Mouse (Mus musculus) lung, postnatal 0 days (tissue): ENCODE measurements around the gene Rnf225. TPM values are rescaled to one million over a fixed set of nuclear protein-coding genes. Genes with fewer than 3 reads are reported as not detected.
A peak's percentile ranks its signal among the peaks of the same experiment; 100 is the strongest.
"Not testable (repeated sequence)": the region's sequence is repeated elsewhere in the genome, so short reads cannot be mapped to it uniquely, and the experiment has no call there.

Experiments used
- ATAC-seq: fragments of 200-750 bp; cut with Nextera tagmentation; 2 replicates; pipeline ENCODE4 v1.8.0; 2017; ENCODE audit warnings: moderate library complexity
- DNase-seq: peaks from one replicate; pipeline ENCODE4 v3.0.0-alpha.2; 2016; ENCODE audit warnings: low spot score
- H3K27ac ChIP-seq: fragments of 300-500 bp; sonication (generic); 2 replicates; pipeline ENCODE4 v1.5.1; 2014; ENCODE audit warnings: antibody characterized with exemption, mild to moderate bottlenecking, low read length, mixed read lengths
- H3K27me3 ChIP-seq: fragments of 300-500 bp; sonication (generic); replicated peaks from 2 replicates; pipeline ENCODE4 v1.6.1; 2014; ENCODE audit warnings: low read length, mixed read lengths; ENCODE audit not compliant: insufficient read depth
- H3K36me3 ChIP-seq: fragments of 300-500 bp; sonication (generic); 2 replicates; pipeline ENCODE4 v1.6.1; 2014; ENCODE audit warnings: low read length, mixed read lengths; ENCODE audit not compliant: insufficient read depth
- H3K4me1 ChIP-seq: fragments of 300-500 bp; sonication (generic); 2 replicates; pipeline ENCODE4 v1.6.1; 2014; ENCODE audit warnings: antibody characterized with exemption, low read depth, low read length, mixed read lengths; ENCODE audit not compliant: insufficient read depth
- H3K4me2 ChIP-seq: fragments of 300-500 bp; sonication (generic); replicated peaks from 2 replicates; pipeline ENCODE4 v1.6.1; 2014; ENCODE audit warnings: low read depth, mild to moderate bottlenecking, low read length, moderate library complexity, mixed read lengths
- H3K4me3 ChIP-seq: fragments of 300-500 bp; sonication (generic); 2 replicates; pipeline ENCODE4 v1.5.1; 2014; ENCODE audit warnings: low read depth, low read length
- H3K9ac ChIP-seq: fragments of 300-500 bp; sonication (generic); replicated peaks from 2 replicates; pipeline ENCODE4 v1.6.1; 2014; ENCODE audit warnings: low read depth, mild to moderate bottlenecking
- H3K9me3 ChIP-seq: fragments of 300-500 bp; sonication (generic); 2 replicates; pipeline ENCODE4 v1.6.1; 2016; ENCODE audit warnings: low read length, mixed read lengths
- CTCF ChIP-seq: IDR thresholded peaks from 2 replicates; pipeline ENCODE4 v1.5.1; 2016; ENCODE audit warnings: antibody characterized with exemption, mild to moderate bottlenecking
- EP300 ChIP-seq: IDR thresholded peaks from 2 replicates; pipeline ENCODE4 v1.6.1; 2016; ENCODE audit warnings: antibody characterized with exemption, mild to moderate bottlenecking, control low read depth
- WGBS: fragments of 180-500 bp; shearing (Covaris S2); extraction: QIAGEN DNeasy Blood & Tissue Kit; methylation state at CpG from one replicate; pipeline ENCODE4 v1.1.7; 2014; 5-methylcytosine and 5-hydroxymethylcytosine counted together
- polyA plus RNA-seq: library from polyadenylated mRNA; unstranded; fragments of >200 nt; fragmentation: Nextera tagmentation; extraction: Ambion mirVana; gene quantifications from 2 replicates; pipeline ENCODE4 v1.2.1, GENCODE M21; 2015

Rnf225 gene
- polyA plus RNA-seq: 1.3 and 1.4 TPM in 2 replicates

- H3K4me3 ChIP-seq: peak within 1 kb of the TSS; percentile 28
- H3K36me3 ChIP-seq: peaks cover 26% of the 10 kb centered on the region; the same call in 1 of the 2 replicates
- WGBS: 26% methylated on average over 8 of the region's 8 CpGs
- H3K27me3 ChIP-seq: no peaks in the 10 kb centered on the region
- peaks cover 8% of the 10 kb centered on the region; the same call in 1 of the 2 replicates for H3K4me1 ChIP-seq
- H3K9me3 ChIP-seq: no peaks in the 10 kb centered on the region
- TF ChIP-seq EP300 (0 out of 2 replicates have a peak, but pooled peaks have one; percentile 40), CTCF (no peak)
- DNase-seq (peak; percentile 59), ATAC-seq (peak; percentile 72)
- no peak within 1 kb of the TSS for H3K27ac ChIP-seq
- H3K9ac ChIP-seq: peak within 1 kb of the TSS; percentile 39
- H3K4me2 ChIP-seq: peak within 1 kb of the TSS; percentile 63
Measured at GRCm38 (mm10) chr7:12927191-12927680, at the start of gene Rnf225. Rnf225 (plus strand) TSS chr7:12927416.

- no peaks in the 10 kb centered on the region for H3K9me3 ChIP-seq
- no peaks in the 10 kb centered on the region for H3K36me3 ChIP-seq
- no peak for DNase-seq
- H3K4me2 ChIP-seq: no peak overlapping the region
- no peak for ATAC-seq
- 0 out of 2 replicates have a peak, but pooled peaks cover 5% of the 10 kb centered on the region for H3K4me1 ChIP-seq
- no peak overlapping the region for H3K4me3 ChIP-seq
- no peak for TF ChIP-seq CTCF
- TF ChIP-seq EP300: no peak
- H3K9ac ChIP-seq: no peak overlapping the region
- H3K27me3 ChIP-seq: no peaks in the 10 kb centered on the region
- H3K27ac ChIP-seq: no peak overlapping the region
Measured at GRCm38 (mm10) chr7:12880036-12880435, 47.2 kb upstream of the Rnf225 start.

GRCm38 (mm10) chr7:12880497-12880896 lies 46.7 kb upstream of the Rnf225 start:
- H3K36me3 ChIP-seq, DNase-seq, ATAC-seq, H3K27me3 ChIP-seq, H3K4me1 ChIP-seq, H3K27ac ChIP-seq, H3K9ac ChIP-seq, H3K9me3 ChIP-seq: not testable (repeated sequence)
- 46% methylated on average over 8 of the region's 8 CpGs for WGBS
- Histone ChIP-seq H3K4me2 (peak overlapping the region; percentile 73), H3K4me3 (peak overlapping the region; percentile 61)

- Histone ChIP-seq H3K9ac (peak within 1 kb of the TSS; percentile 57), H3K4me3 (peak within 1 kb of the TSS; percentile 61), H3K4me1 (0 out of 2 replicates have a peak, but pooled peaks cover 5% of the 10 kb centered on the region), H3K27me3 (no peaks in the 10 kb centered on the region), H3K4me2 (peak within 1 kb of the TSS; percentile 73), H3K9me3 (no peaks in the 10 kb centered on the region), H3K36me3 (0 out of 2 replicates have a peak, but pooled peaks cover 6% of the 10 kb centered on the region), H3K27ac (no peak within 1 kb of the TSS)
- TF ChIP-seq CTCF (peak; percentile 29; the same call in 1 of the 2 replicates), EP300 (no peak)
- WGBS: under 1% methylated on average over 35 of the region's 35 CpGs
- DNase-seq (peak; percentile 97), ATAC-seq (peak; percentile 100)
Measured at GRCm38 (mm10) chr7:12880911-12881660, 46.1 kb upstream of the Rnf225 start, which contains the start of gene Zfp128. Zfp128 (plus strand) TSS chr7:12881177.

- DNase-seq (no peak), ATAC-seq (no peak)
- H3K4me1 ChIP-seq: 0 out of 2 replicates have a peak, but pooled peaks cover under 1% of the 10 kb centered on the region
- peaks cover 21% of the 10 kb centered on the region; the same call in 1 of the 2 replicates for H3K36me3 ChIP-seq
- no peak overlapping the region for H3K4me3 ChIP-seq
- H3K27me3 ChIP-seq: no peaks in the 10 kb centered on the region
- no peaks in the 10 kb centered on the region for H3K9me3 ChIP-seq
- H3K9ac ChIP-seq: no peak overlapping the region
- 87% methylated on average over 12 of the region's 12 CpGs for WGBS
- no peak overlapping the region for H3K27ac ChIP-seq
- TF ChIP-seq EP300 (no peak), CTCF (no peak)
- no peak overlapping the region for H3K4me2 ChIP-seq
Measured at GRCm38 (mm10) chr7:12886563-12887266, 40.5 kb upstream of the Rnf225 start.

- Histone ChIP-seq H3K4me2 (no peak overlapping the region), H3K4me1 (no peaks in the 10 kb centered on the region), H3K27me3 (no peaks in the 10 kb centered on the region), H3K36me3 (peaks cover 24% of the 10 kb centered on the region; the same call in 1 of the 2 replicates), H3K9me3 (no peaks in the 10 kb centered on the region), H3K4me3 (no peak overlapping the region), H3K9ac (no peak overlapping the region), H3K27ac (no peak overlapping the region)
- ATAC-seq: no peak
- no peak for DNase-seq
- WGBS: 88% methylated on average over 5 of the region's 5 CpGs
- no peak for TF ChIP-seq CTCF
Measured at GRCm38 (mm10) chr7:12887585-12887984, 39.6 kb upstream of the Rnf225 start.
